Mouse (Mus musculus) limb, embryonic 12.5 days (tissue): ENCODE data around the gene Uba5. TPM values are rescaled to one million over a fixed set of nuclear protein-coding genes. Genes with fewer than 3 reads are reported as not detected.

Source experiments
- ATAC-seq: fragments of 200-750 bp; cut with Nextera tagmentation; 2 replicates; pipeline ENCODE4 v1.8.0; 2017; ENCODE audit warnings: low read depth, moderate TSS enrichment; ENCODE audit not compliant: insufficient number of reproducible peaks, insufficient read depth, low FRiP score, low TSS enrichment
- H3K27ac ChIP-seq: fragments of 300-500 bp; sonication (generic); 2 replicates; pipeline ENCODE4 v1.5.1; 2016; ENCODE audit warnings: mild to moderate bottlenecking, moderate library complexity
- H3K27me3 ChIP-seq: fragments of 300-500 bp; sonication (generic); 2 replicates; pipeline ENCODE4 v1.6.1; 2016; ENCODE audit warnings: mild to moderate bottlenecking, moderate library complexity
- H3K36me3 ChIP-seq: fragments of 300-500 bp; sonication (generic); 2 replicates; pipeline ENCODE4 v1.6.1; 2016; ENCODE audit warnings: mild to moderate bottlenecking, moderate library complexity
- H3K4me1 ChIP-seq: fragments of 300-500 bp; sonication (generic); replicated peaks from 2 replicates; pipeline ENCODE4 v1.6.1; 2016
- H3K4me2 ChIP-seq: fragments of 300-500 bp; sonication (generic); 2 replicates; pipeline ENCODE4 v1.6.1; 2016; ENCODE audit warnings: mild to moderate bottlenecking, moderate library complexity
- H3K4me3 ChIP-seq: fragments of 300-500 bp; sonication (generic); replicated peaks from 2 replicates; pipeline ENCODE4 v1.5.1; 2016; ENCODE audit warnings: mild to moderate bottlenecking
- H3K9ac ChIP-seq: fragments of 300-500 bp; sonication (generic); replicated peaks from 2 replicates; pipeline ENCODE4 v1.6.1; 2016; ENCODE audit warnings: mild to moderate bottlenecking, moderate library complexity
- H3K9me3 ChIP-seq: fragments of 300-500 bp; sonication (generic); 2 replicates; pipeline ENCODE4 v1.6.1; 2016; ENCODE audit warnings: mild to moderate bottlenecking, moderate library complexity
- WGBS: fragments of 180-500 bp; shearing (Covaris S2); methylation state at CpG from one replicate; pipeline ENCODE4 v1.1.7; 2016; 5-methylcytosine and 5-hydroxymethylcytosine counted together
- polyA plus RNA-seq: library from polyadenylated mRNA; unstranded; fragments of >200 nt; fragmentation: Nextera tagmentation; extraction: Ambion mirVana; gene quantifications from 2 replicates; pipeline ENCODE4 v1.2.1, GENCODE M21; 2016

Uba5 gene
- polyA plus RNA-seq, 1 experiment from 2014 or later = 61.9 TPM

DNA sequence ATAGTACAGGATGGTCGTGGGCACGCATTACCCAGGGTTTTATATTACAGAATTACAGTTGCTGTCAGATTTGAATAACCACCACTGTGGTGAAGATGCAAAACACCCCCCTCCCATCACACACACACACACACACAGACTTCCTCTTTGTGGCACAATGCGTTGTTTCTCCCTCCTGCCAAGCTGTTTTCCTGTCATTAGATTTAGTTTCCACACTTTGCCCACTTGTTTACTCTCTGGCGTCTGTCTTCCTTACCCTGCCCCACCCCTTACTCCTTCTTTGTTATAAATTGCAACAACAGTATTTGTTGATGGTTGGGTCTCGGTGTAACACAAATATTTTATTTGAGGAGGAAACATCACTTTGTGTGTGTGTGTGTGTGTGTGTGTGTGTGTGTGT is 35.3 kb upstream of the Uba5 start:
- Histone ChIP-seq H3K9me3 (no peaks in the 10 kb centered on the region), H3K4me2 (no peak overlapping the region), H3K27me3 (no peaks in the 10 kb centered on the region), H3K9ac (no peak overlapping the region), H3K4me1 (no peaks in the 10 kb centered on the region), H3K36me3 (peaks cover 4% of the 10 kb centered on the region; the same call in 1 of the 2 replicates), H3K27ac (no peak overlapping the region), H3K4me3 (no peak overlapping the region)
- ATAC-seq = no peak
- WGBS = 64% methylated on average over 5 of the region's 5 CpGs

DNA sequence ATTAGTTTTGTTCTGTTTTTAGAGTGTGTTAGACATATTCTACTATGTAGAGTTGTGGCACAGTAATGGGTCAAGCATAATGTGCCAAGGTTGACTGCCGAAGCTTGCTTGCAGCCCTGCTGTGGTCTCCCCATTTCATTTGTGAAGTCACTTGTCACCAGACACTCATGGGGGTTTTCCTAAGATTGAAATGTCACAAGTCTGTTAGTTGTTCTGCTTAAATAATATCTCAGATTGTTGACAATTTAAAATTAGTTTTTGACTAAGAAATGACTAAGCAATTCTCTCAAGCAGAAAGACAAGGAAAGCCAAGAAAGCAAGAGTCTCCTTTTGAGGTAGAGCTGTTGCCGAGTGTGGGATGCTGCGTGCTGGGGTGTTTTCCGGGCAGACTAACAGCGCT is 30.0 kb upstream of the Uba5 start:
- no peak overlapping the region for H3K4me3 ChIP-seq
- WGBS = 97% methylated on average over 5 of the region's 5 CpGs
- ATAC-seq = no peak

DNA sequence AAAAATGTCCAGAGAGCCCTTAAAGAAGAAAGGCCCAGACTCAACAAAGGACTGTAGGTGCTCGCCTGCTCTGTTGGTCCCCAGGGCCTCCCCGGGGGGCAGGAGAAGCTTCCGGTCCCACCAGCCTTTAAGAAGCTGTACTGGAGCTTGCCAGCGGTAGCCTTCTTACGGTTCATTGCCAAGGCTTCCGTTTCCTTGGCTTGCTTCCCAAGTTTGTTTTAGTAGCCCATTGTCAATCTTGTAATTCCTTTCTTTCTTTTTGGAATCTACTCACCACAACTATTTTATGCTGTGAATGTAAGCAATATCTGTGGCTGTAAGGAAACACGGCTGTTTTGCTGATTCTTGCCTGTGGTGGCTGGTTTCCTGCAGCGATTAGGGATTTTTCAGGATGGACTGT is 25.6 kb upstream of the Uba5 start:
- Histone ChIP-seq H3K4me1 (peaks cover 7% of the 10 kb centered on the region; the same call in 1 of the 2 replicates), H3K27ac (peak overlapping the region; percentile 51; the same call in 1 of the 2 replicates), H3K4me2 (no peak overlapping the region)

More for the DNA sequence above, 30.0 kb upstream of the Uba5 start:
- Histone ChIP-seq H3K9me3 (no peaks in the 10 kb centered on the region), H3K9ac (no peak overlapping the region), H3K4me2 (no peak overlapping the region), H3K27ac (no peak overlapping the region), H3K27me3 (no peaks in the 10 kb centered on the region), H3K36me3 (no peaks in the 10 kb centered on the region), H3K4me1 (peaks cover 7% of the 10 kb centered on the region; the same call in 1 of the 2 replicates)

DNA sequence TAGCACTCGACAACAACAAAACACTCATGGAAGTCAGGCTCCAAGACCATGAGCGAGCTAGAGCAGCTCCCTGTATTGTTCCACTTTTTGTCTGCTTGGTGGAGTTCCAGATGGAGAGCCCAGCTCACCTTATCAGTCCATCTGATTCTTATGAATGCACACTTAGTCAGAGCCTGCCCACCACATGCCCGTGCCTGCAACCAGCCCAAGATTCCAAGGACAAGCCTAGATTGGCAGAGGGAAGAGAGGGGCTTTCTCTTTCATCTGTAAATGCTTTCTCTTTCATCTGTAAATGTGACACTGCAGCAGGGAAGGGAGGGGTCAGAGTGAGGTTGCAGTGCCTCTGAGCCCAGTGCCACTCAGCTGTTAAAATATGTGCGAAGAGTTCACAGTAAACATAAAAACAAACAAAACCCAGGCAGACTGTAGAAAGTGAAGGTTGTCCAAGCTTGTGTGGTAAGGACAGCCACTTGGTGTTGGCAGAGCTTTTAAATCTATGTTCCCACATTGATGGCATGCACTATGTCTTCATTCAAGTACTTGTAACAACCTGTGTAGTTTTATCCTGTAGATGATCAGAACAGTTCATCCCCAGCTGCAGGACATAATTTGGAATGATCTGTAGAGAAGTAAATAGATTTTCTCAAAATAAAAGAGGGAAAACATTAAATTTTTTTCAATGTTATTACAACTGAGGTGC is 22.9 kb upstream of the Uba5 start:
- Histone ChIP-seq H3K27me3 (no peaks in the 10 kb centered on the region), H3K4me1 (peaks cover 7% of the 10 kb centered on the region; the same call in 1 of the 2 replicates), H3K9ac (no peak overlapping the region), H3K4me3 (no peak overlapping the region), H3K36me3 (no peaks in the 10 kb centered on the region), H3K9me3 (no peaks in the 10 kb centered on the region), H3K4me2 (no peak overlapping the region), H3K27ac (no peak overlapping the region)
- no peak for ATAC-seq
- WGBS = 50% methylated on average over 4 of the region's 4 CpGs

More for the DNA sequence above, 25.6 kb upstream of the Uba5 start:
- Histone ChIP-seq H3K4me3 (no peak overlapping the region), H3K27me3 (no peaks in the 10 kb centered on the region), H3K9ac (no peak overlapping the region), H3K9me3 (no peaks in the 10 kb centered on the region), H3K36me3 (no peaks in the 10 kb centered on the region)
- WGBS = 82% methylated on average over 8 of the region's 8 CpGs
- ATAC-seq = no peak

DNA sequence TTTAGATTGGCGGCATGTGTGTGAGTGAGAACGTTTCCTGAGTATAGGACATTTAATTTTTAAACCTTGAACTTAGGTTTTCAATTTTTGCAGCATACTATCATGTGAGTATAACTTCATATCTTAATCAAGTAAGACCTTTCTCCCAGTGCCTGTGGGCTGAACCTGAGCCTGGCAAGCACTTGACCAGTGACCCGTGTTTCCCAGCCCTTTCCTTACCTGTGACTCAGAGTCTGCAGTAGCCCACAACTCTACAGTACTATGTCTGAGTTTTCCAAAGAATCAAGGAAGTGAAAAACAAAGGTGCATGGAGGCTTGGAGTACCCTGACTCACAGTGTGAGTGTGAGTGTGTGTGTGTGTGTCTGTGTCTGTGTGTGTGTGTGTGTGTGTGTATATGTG is 17.1 kb upstream of the Uba5 start:
- Histone ChIP-seq H3K4me2 (no peak overlapping the region), H3K4me3 (no peak overlapping the region), H3K9ac (no peak overlapping the region), H3K4me1 (no peaks in the 10 kb centered on the region), H3K9me3 (no peaks in the 10 kb centered on the region), H3K27me3 (no peaks in the 10 kb centered on the region), H3K36me3 (no peaks in the 10 kb centered on the region), H3K27ac (no peak overlapping the region)
- 77% methylated on average over 3 of the region's 3 CpGs for WGBS
- ATAC-seq = no peak

DNA sequence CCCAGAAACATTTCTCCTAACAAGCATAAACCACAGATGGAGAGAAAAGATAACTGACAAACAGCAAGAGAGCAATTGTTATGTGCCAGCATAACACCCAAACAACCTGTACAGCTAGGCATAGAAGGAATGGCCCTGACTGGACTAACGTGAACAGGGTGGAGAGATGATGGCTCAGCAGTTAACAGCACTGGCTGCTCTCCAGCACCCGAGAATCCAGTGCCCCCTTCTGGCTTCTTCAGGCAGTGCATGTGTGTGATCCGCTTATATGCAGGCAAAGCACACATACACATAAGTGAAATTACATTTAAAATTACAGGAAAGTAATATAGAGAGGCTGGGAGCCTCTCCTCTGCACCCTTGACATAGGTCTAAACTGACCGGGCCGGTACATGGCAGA is 16.4 kb upstream of the Uba5 start:
- H3K27ac ChIP-seq = no peak overlapping the region
- no peak overlapping the region for H3K9ac ChIP-seq
- H3K4me3 ChIP-seq = no peak overlapping the region
- H3K36me3 ChIP-seq = no peaks in the 10 kb centered on the region
- no peak for ATAC-seq
- H3K9me3 ChIP-seq = no peaks in the 10 kb centered on the region
- 51% methylated on average over 5 of the region's 5 CpGs for whole genome bisulfite sequencing
- H3K27me3 ChIP-seq = no peaks in the 10 kb centered on the region
- H3K4me2 ChIP-seq = no peak overlapping the region
- no peaks in the 10 kb centered on the region for H3K4me1 ChIP-seq

GRCm38 (mm10) chr9:104078780-104079179 is 15.8 kb upstream of the Uba5 start:
- WGBS = 97% methylated on average over 1 of the region's 1 CpGs
- Histone ChIP-seq H3K27ac (no peak overlapping the region), H3K27me3 (no peaks in the 10 kb centered on the region), H3K9me3 (no peaks in the 10 kb centered on the region), H3K9ac (no peak overlapping the region), H3K4me3 (no peak overlapping the region), H3K36me3 (no peaks in the 10 kb centered on the region), H3K4me1 (no peaks in the 10 kb centered on the region), H3K4me2 (no peak overlapping the region)
- ATAC-seq = no peak

DNA sequence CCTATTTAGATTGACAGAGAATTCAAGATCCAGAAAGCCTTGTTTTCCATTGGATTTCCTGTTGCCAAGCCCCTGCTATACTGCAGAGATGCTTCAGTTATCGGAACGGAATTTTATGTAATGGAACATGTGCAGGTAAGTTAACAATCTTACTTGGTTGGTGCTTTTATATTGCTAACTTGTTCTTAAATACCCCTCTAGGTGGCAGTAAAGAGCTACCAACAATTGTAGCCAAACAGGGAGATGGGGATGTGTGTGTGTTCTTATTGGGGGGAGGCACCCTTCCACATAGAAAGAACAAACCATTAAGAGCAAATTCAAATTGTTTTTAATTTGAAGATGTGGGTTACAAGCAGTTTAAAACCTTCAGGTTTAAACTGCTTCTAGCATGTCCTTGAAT is 12.9 kb upstream of the Uba5 start:
- H3K4me3 ChIP-seq = no peak overlapping the region
- H3K27me3 ChIP-seq = no peaks in the 10 kb centered on the region
- H3K4me2 ChIP-seq = no peak overlapping the region
- no peaks in the 10 kb centered on the region for H3K9me3 ChIP-seq
- H3K27ac ChIP-seq = no peak overlapping the region
- WGBS = 57% methylated on average over 2 of the region's 2 CpGs
- no peak overlapping the region for H3K9ac ChIP-seq
- H3K36me3 ChIP-seq = no peaks in the 10 kb centered on the region
- ATAC-seq = no peak
- no peaks in the 10 kb centered on the region for H3K4me1 ChIP-seq

GRCm38 (mm10) chr9:104070863-104071604 is 8.1 kb upstream of the Uba5 start:
- no peaks in the 10 kb centered on the region for H3K36me3 ChIP-seq
- H3K4me2 ChIP-seq = no peak overlapping the region
- no peak for ATAC-seq
- WGBS = 76% methylated on average over 8 of the region's 8 CpGs
- H3K4me1 ChIP-seq = no peaks in the 10 kb centered on the region
- no peaks in the 10 kb centered on the region for H3K9me3 ChIP-seq
- H3K27me3 ChIP-seq = no peaks in the 10 kb centered on the region
- no peak overlapping the region for H3K9ac ChIP-seq
- H3K4me3 ChIP-seq = no peak overlapping the region
- H3K27ac ChIP-seq = no peak overlapping the region

DNA sequence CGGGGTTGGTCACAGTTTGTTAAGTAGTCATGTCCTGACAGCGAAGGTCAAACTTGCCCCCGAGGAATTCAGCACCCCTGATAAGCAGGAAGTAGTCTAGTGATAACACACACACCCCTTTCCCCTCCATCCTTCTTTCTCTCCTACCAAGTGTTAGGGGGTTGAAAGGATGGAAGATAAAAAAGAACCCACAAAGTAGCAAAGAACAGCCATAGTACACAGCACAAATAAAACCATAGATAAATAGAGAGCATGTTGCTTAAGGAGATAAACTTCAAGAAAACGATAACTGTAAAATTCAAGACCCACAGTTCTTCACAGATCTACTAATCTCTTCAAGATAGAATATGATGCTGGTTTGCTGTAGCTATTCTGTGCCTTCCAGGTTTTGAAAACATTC is 7.3 kb upstream of the Uba5 start:
- 78% methylated on average over 4 of the region's 4 CpGs for WGBS
- Histone ChIP-seq H3K27me3 (no peaks in the 10 kb centered on the region), H3K27ac (no peak overlapping the region), H3K36me3 (no peaks in the 10 kb centered on the region), H3K4me1 (no peaks in the 10 kb centered on the region), H3K9ac (no peak overlapping the region), H3K4me2 (no peak overlapping the region), H3K9me3 (no peaks in the 10 kb centered on the region), H3K4me3 (no peak overlapping the region)
- ATAC-seq = no peak

DNA sequence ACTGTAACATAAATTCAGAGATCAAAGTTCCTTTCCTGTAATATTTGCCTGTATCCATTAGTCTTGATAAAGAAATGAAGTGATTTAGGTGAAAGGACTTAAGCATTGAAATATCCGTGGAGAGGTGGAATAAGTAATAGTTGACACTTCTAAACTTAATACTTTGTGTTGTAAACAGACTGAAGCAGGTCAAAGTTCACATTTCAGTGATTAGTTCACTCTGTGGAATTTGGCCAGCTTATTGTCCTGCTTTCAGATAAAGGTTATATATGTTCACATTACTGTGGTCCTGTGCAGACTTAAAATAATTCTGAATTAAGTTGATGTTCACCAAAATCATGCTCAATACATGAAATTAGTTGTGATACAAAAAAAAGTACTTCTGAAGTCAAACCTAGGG is 1.6 kb upstream of the Uba5 start:
- Histone ChIP-seq H3K4me3 (no peak overlapping the region), H3K4me1 (peaks cover 18% of the 10 kb centered on the region), H3K27me3 (no peaks in the 10 kb centered on the region), H3K9ac (no peak overlapping the region), H3K4me2 (no peak overlapping the region), H3K27ac (no peak overlapping the region), H3K36me3 (peaks cover 18% of the 10 kb centered on the region), H3K9me3 (no peaks in the 10 kb centered on the region)
- WGBS = 40% methylated on average over 1 of the region's 1 CpGs
- ATAC-seq = no peak
